Mouse (Mus musculus) neural tube, embryonic 11.5 days (tissue): Measurements from ENCODE around the gene Fgd2. TPM values are rescaled to one million over a fixed set of nuclear protein-coding genes. Genes with fewer than 3 reads are reported as not detected.

ENCODE experiments used
- ATAC-seq: fragments of 200-750 bp; cut with Nextera tagmentation; 2 replicates; pipeline ENCODE4 v1.8.0; 2017; ENCODE audit warnings: moderate number of reproducible peaks, mild to moderate bottlenecking, moderate TSS enrichment, moderate library complexity; ENCODE audit not compliant: insufficient read depth, low FRiP score, low TSS enrichment
- DNase-seq: peaks from one replicate; pipeline ENCODE4 v3.0.0-alpha.2; 2015; ENCODE audit warnings: low spot score
- H3K27ac ChIP-seq: fragments of 300-500 bp; sonication (generic); 2 replicates; pipeline ENCODE4 v1.5.1; 2014; ENCODE audit warnings: low read depth, mild to moderate bottlenecking, low read length
- H3K27me3 ChIP-seq: fragments of 300-500 bp; sonication (generic); 2 replicates; pipeline ENCODE4 v1.6.1; 2014; ENCODE audit warnings: mild to moderate bottlenecking, low read length, mixed read lengths; ENCODE audit not compliant: control insufficient read depth, insufficient read depth
- H3K36me3 ChIP-seq: fragments of 300-500 bp; sonication (generic); 2 replicates; pipeline ENCODE4 v1.6.1; 2014; ENCODE audit warnings: mild to moderate bottlenecking, low read length, moderate library complexity, mixed read lengths; ENCODE audit not compliant: control insufficient read depth, insufficient read depth
- H3K4me1 ChIP-seq: fragments of 300-500 bp; sonication (generic); 2 replicates; pipeline ENCODE4 v1.6.1; 2014; ENCODE audit warnings: low read length, mixed read lengths; ENCODE audit not compliant: control insufficient read depth, insufficient read depth
- H3K4me2 ChIP-seq: fragments of 300-500 bp; sonication (generic); 2 replicates; pipeline ENCODE4 v1.6.1; 2014; ENCODE audit warnings: low read depth, mild to moderate bottlenecking, moderate library complexity
- H3K4me3 ChIP-seq: fragments of 300-500 bp; sonication (generic); 2 replicates; pipeline ENCODE4 v1.5.1; 2014; ENCODE audit warnings: low read depth, low read length
- H3K9ac ChIP-seq: fragments of 300-500 bp; sonication (generic); 2 replicates; pipeline ENCODE4 v1.6.1; 2014; ENCODE audit warnings: mild to moderate bottlenecking, low read length
- H3K9me3 ChIP-seq: fragments of 300-500 bp; sonication (generic); 2 replicates; pipeline ENCODE4 v1.6.1; 2016; ENCODE audit warnings: low read length; ENCODE audit not compliant: control insufficient read depth
- WGBS: fragments of 180-500 bp; shearing (Covaris S2); extraction: QIAGEN DNeasy Blood & Tissue Kit; methylation state at CpG from one replicate; pipeline ENCODE4 v1.1.7; 2014; 5-methylcytosine and 5-hydroxymethylcytosine counted together
- polyA plus RNA-seq: library from polyadenylated mRNA; unstranded; fragments of >200 nt; fragmentation: Nextera tagmentation; extraction: Ambion mirVana; gene quantifications from 2 replicates; pipeline ENCODE4 v1.2.1, GENCODE M21; 2014

The Fgd2 gene
- polyA plus RNA-seq, 1 experiment from 2014 or later, result 2.8 TPM

DNA sequence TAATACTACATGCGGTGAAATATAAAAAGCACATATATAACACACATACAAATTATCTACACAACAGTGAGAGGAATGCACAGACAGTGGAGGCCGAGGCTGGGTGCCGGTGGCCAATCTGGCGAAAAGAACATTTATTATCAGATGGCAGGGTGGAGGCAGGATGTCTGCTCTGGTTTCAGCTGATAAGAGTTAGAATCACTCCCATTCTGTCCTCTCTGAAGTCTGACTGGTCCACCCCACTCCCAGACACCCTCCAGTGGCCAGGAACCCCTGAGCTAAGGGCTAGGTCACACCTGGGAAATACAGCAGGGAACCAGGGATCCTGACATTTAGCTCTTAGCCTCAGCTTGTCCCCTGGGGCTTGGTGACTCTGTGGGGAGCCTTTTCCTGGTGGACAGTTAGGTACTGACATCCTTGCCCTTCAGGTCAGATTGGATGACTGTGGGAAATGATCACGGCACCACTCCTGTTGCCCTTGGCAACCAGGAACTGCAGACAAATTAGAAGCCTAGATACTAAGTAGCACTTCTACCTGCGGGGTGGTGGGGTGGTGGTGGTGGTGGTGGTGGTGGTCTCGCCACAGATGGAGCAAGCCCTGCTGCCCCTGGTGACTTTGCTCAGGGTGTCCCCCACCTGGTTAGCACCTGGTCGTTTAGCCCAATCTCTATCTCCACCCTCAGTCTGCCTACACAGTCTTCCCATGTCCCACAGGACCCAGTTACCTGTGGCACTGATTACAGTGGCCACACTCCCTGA is 40.7 kb upstream of the Fgd2 start:
- H3K4me2 ChIP-seq, result no peak overlapping the region
- no peak overlapping the region for H3K4me3 ChIP-seq
- H3K9ac ChIP-seq, result no peak overlapping the region
- H3K9me3 ChIP-seq, result no peaks in the 10 kb centered on the region
- no peak overlapping the region for H3K27ac ChIP-seq
- DNase-seq (no peak), ATAC-seq (no peak)
- no peaks in the 10 kb centered on the region for H3K4me1 ChIP-seq
- WGBS, result 69% methylated on average over 8 of the region's 8 CpGs
- peaks cover 19% of the 10 kb centered on the region for H3K27me3 ChIP-seq
- H3K36me3 ChIP-seq, result no peaks in the 10 kb centered on the region

DNA sequence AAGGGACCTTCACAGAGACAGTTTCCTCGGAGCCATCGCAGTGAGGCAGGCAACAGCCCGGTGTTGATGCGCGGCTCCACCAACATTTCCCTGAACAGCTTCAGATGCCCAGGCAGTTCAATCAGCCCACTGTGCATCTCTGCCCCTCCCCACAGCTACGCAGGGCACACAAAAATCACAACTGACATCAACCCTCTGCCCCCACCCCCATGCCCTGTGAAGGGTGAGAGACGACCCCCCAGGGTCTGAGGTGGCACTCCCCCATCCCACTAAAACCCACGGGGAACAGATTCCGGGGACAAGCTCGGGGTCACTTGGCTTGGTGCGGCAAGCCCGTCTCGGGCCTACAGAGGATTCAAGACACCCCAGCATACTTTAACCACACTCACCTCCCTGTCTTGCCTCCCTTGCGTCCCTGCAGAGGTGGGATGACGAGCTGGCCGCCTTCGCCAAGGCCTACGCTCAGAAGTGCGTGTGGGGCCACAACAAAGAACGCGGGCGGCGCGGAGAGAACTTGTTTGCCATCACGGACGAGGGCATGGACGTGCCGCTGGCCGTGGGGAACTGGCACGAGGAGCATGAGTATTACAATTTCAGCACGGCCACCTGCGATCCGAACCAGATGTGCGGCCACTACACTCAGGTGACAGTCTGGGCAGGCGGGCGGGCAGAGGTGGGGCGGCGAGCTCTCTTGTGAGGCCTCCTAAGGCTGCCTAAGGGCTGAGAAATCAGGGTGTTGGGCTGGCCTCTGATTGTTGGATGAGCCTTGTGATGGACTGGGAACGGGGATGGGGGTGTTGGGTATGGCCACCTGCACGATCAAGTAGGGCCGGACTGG is 38.7 kb upstream of the Fgd2 start:
- ATAC-seq, result no peak
- no peak overlapping the region for H3K4me2 ChIP-seq
- H3K27me3 ChIP-seq, result peaks cover 22% of the 10 kb centered on the region
- no peaks in the 10 kb centered on the region for H3K36me3 ChIP-seq
- H3K9me3 ChIP-seq, result no peaks in the 10 kb centered on the region
- DNase-seq, result peak; percentile 23
- WGBS, result 9% methylated on average over 41 of the region's 41 CpGs
- no peak overlapping the region for H3K27ac ChIP-seq
- H3K9ac ChIP-seq, result no peak overlapping the region; the same call in 1 of the 2 replicates
- no peak overlapping the region for H3K4me3 ChIP-seq
- peaks cover 12% of the 10 kb centered on the region for H3K4me1 ChIP-seq

DNA sequence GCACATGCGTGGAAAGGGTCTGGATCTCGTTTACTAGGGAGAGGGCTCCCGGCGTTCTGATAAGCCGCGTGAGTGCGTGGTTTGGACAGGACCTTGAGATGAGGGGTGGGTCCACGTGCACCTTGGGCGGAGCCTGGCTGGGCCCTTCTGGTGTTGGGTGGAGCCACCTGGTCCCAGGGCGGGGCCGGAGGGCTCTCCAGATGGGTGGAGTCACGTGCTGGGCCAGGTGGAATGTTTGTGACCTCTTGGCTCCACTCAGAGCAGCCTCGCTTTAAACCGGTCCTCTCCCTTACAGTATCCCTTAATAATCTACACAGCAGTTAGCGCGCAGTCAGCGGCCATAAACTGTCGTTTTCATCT is 38.1 kb upstream of the Fgd2 start:
- Histone ChIP-seq H3K4me1 (peaks cover 18% of the 10 kb centered on the region), H3K9me3 (no peaks in the 10 kb centered on the region), H3K4me3 (no peak overlapping the region), H3K27me3 (peaks cover 22% of the 10 kb centered on the region), H3K36me3 (no peaks in the 10 kb centered on the region), H3K27ac (no peak overlapping the region), H3K9ac (no peak overlapping the region; the same call in 1 of the 2 replicates), H3K4me2 (no peak overlapping the region)
- 9% methylated on average over 18 of the region's 18 CpGs for WGBS
- no peak for ATAC-seq
- DNase-seq, result peak; percentile 31

DNA sequence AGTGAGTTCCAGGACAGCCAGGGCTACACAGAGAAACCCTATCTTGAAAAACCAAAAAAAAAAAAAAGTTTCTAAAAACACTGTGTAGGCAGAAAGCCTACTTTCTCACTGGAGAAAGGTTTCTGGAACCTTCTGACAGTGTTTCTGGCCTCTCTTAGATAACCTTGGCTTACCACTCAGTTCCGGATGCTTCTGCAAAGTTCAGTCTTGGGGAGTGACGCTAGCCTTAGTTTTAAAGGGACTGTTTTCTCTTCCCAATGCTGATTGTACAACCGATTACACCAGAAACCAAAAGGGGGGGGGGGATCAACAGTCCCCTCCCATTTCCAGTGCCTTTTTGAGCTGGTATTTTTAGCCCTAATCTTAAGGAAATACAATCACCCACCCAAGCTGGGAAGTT is 37.1 kb upstream of the Fgd2 start:
- ATAC-seq (no peak), DNase-seq (no peak)
- Histone ChIP-seq H3K4me3 (no peak overlapping the region), H3K36me3 (no peaks in the 10 kb centered on the region), H3K9me3 (no peaks in the 10 kb centered on the region), H3K4me2 (no peak overlapping the region), H3K4me1 (peaks cover 19% of the 10 kb centered on the region), H3K27ac (no peak overlapping the region), H3K9ac (no peak overlapping the region), H3K27me3 (peaks cover 22% of the 10 kb centered on the region)
- 93% methylated on average over 3 of the region's 3 CpGs for WGBS

DNA sequence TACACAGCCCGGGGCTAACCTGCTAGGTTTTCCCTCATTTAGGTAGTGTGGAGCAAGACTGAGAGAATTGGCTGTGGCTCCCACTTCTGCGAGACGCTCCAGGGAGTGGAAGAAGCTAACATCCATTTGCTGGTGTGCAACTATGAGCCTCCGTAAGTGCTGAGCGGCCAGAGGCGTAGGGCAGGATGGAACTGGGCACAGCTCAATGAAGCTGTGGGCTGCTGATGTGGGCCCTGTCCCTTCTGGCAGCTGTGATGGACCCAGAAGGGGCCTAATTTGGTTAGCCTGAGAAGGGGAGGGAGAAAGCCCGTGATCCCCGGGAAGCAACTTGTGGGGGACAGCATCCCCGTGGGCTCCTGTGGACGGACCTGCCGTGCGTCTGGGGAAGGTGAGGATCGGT is 34.9 kb upstream of the Fgd2 start:
- H3K27me3 ChIP-seq, result peaks cover 22% of the 10 kb centered on the region
- DNase-seq (peak; percentile 31), ATAC-seq (no peak)
- 41% methylated on average over 13 of the region's 13 CpGs for WGBS
- peak overlapping the region; percentile 62 for H3K4me2 ChIP-seq
- peaks cover 19% of the 10 kb centered on the region for H3K4me1 ChIP-seq
- no peaks in the 10 kb centered on the region for H3K36me3 ChIP-seq
- peak overlapping the region; percentile 27; the same call in 1 of the 2 replicates for H3K4me3 ChIP-seq
- H3K27ac ChIP-seq, result no peak overlapping the region
- H3K9ac ChIP-seq, result peak overlapping the region; percentile 60
- H3K9me3 ChIP-seq, result no peaks in the 10 kb centered on the region

DNA sequence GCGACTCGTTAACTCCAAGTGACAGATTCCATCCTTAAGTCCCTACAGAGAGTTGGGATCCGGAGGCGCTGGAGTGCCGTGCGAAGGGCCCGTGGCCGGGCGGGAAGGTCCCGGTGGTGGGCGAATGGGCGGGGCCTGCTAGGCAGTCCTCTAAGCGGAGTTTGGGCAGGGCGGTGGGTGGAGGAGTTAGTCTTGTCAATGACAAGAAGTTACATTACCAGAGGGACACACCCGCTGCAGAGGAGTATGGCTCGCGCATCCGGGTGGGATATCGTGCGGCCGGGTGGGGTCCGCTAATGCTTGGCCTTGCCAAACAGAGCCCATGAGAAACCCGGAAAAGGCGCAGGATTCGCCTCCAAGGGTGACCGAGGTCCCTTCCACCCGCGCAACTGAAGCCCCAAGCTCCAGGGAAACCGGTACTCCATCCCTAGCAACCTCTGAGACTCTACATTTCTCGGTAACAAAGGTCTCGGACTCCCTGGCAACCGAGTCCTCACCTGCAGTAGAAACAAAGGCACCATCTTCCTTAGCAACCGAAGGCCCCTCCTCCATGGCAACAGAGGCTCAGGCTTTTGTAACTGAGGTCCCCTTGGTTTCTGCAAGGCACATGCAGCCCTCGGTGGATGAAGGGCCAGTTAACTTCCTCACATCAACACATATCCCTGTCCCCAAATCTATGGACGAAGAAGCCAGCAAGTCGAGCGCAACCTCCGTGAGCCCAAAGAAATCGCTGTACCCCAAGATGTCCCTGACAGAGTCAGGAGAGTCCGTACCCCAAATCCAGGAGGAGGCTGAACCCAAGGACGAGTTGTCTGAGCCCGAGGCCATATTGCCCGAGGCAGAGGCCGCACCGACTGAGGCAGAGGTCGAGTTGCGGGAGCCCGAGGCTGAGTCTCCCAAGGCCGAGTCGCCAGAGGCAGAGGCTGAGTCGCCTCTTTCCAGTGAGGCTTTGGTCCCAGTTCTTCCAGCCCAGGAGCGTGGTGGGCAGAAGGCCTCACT is 33.9 kb upstream of the Fgd2 start:
- WGBS, result 9% methylated on average over 52 of the region's 52 CpGs
- Histone ChIP-seq H3K27ac (0 out of 2 replicates have a peak overlapping the region, but pooled peaks have one; percentile 44), H3K4me2 (peak overlapping the region; percentile 62), H3K27me3 (peaks cover 15% of the 10 kb centered on the region), H3K36me3 (peaks cover 6% of the 10 kb centered on the region; the same call in 1 of the 2 replicates), H3K9ac (peak overlapping the region; percentile 60), H3K4me1 (peaks cover 19% of the 10 kb centered on the region), H3K4me3 (peak overlapping the region; percentile 27), H3K9me3 (no peaks in the 10 kb centered on the region)
- peak; percentile 71 for DNase-seq
- ATAC-seq, result peak; percentile 46; the same call in 1 of the 2 replicates

DNA sequence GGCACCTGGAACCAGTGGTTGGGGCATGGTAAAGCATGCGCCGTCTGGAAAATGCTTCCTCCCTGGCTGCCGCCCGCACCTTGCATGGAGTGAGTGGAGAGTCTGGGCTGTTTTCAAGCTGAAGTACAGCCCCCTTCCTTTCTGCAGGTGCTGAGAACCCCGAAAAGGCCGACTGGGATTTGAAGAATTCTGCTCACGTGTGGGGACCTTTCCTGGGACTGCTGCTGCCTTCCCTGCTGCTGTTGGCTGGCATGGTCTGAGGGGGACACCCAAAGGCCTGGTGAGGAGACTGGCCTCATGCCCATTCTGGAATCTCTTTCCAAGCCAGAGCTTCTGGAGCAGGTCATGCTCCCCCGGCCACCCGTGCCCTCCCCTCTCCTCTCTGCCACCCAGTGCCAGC is 33.0 kb upstream of the Fgd2 start:
- ATAC-seq, result no peak
- peaks cover 19% of the 10 kb centered on the region for H3K4me1 ChIP-seq
- 84% methylated on average over 9 of the region's 9 CpGs for WGBS
- H3K9ac ChIP-seq, result no peak overlapping the region
- H3K4me2 ChIP-seq, result no peak overlapping the region
- peaks cover 8% of the 10 kb centered on the region for H3K27me3 ChIP-seq
- no peak for DNase-seq
- no peak overlapping the region for H3K4me3 ChIP-seq
- peaks cover 9% of the 10 kb centered on the region for H3K36me3 ChIP-seq
- no peaks in the 10 kb centered on the region for H3K9me3 ChIP-seq
- H3K27ac ChIP-seq, result no peak overlapping the region

DNA sequence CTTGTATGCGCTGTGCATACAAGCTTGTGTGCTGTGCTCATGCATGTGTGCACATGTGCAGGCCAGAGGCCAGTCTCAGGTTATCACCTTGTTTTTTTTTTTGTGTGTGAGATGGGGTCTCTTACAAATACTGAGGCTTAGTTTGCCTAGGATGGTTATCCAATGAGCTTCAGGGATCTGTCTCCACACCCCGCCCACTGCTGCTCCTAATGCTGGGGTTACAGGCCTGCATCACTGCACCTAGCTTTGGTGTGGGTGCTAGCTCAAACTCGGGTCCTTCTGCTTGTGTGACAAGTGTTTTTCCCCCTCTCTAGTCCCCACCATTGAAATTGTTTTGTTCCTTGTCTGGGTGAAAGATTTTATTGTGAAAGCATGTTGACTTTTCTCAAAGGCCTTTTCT is 30.5 kb upstream of the Fgd2 start:
- no peak for ATAC-seq
- no peak for DNase-seq
- Histone ChIP-seq H3K4me1 (peaks cover 19% of the 10 kb centered on the region), H3K4me2 (no peak overlapping the region), H3K4me3 (no peak overlapping the region), H3K9me3 (no peaks in the 10 kb centered on the region), H3K27me3 (0 out of 2 replicates have a peak, but pooled peaks cover 3% of the 10 kb centered on the region), H3K9ac (no peak overlapping the region), H3K27ac (no peak overlapping the region), H3K36me3 (peaks cover 14% of the 10 kb centered on the region)
- 86% methylated on average over 3 of the region's 3 CpGs for WGBS
